Mouse (Mus musculus): Measurements from ENCODE around the gene Yaf2.

- TF ChIP-seq CTCF (IDR thresholded peaks at IDR 0.05; ENCODE audit: borderline replicate concordance, insufficient read depth, low read length) (no peak), POLR2A (IDR thresholded peaks at IDR 0.05; ENCODE audit: low read depth, low read length) (no peak)
Measured at GRCm38 (mm10) chr15:93273788-93274678, 62.7 kb downstream of the Yaf2 start.

Measured in embryonic fibroblast, embryonic 13.5 days (primary cell).